Mouse (Mus musculus): Measurements from ENCODE around the gene Aplf. TPM values are rescaled to one million over a fixed set of nuclear protein-coding genes. Genes with fewer than 3 reads are reported as not detected.
"Not testable (repeated sequence)": the region's sequence is repeated elsewhere in the genome, so short reads cannot be mapped to it uniquely, and the experiment has no call there.

The Aplf gene
- polyA plus RNA-seq, 1 experiment from 2014 or later, result 13.0 TPM

GRCm38 (mm10) chr6:87663445-87663844 is 8.5 kb downstream of the Aplf start:
- Histone ChIP-seq H3K4me3 (no peak overlapping the region), H3K27me3 (no peaks in the 10 kb centered on the region), H3K4me2 (replicated peaks) (no peak overlapping the region), H3K36me3 (peaks cover 3% of the 10 kb centered on the region; the same call in 1 of the 2 replicates), H3K27ac (no peak overlapping the region), H3K9me3 (replicated peaks) (no peaks in the 10 kb centered on the region), H3K4me1 (0 out of 2 replicates have a peak, but pooled peaks cover 3% of the 10 kb centered on the region), H3K9ac (no peak overlapping the region)
- no peak for ATAC-seq (ENCODE audit: low FRiP score)
- 91% methylated on average over 9 of the region's 9 CpGs for WGBS

GRCm38 (mm10) chr6:87662197-87662596 is 9.8 kb downstream of the Aplf start:
- no peak for ATAC-seq (ENCODE audit: low FRiP score)
- Histone ChIP-seq H3K4me1 (no peaks in the 10 kb centered on the region), H3K27ac (no peak overlapping the region), H3K4me2 (replicated peaks) (no peak overlapping the region), H3K9me3 (replicated peaks) (no peaks in the 10 kb centered on the region), H3K36me3 (peaks cover 3% of the 10 kb centered on the region; the same call in 1 of the 2 replicates), H3K4me3 (no peak overlapping the region), H3K9ac (no peak overlapping the region), H3K27me3 (no peaks in the 10 kb centered on the region)
- WGBS, result 81% methylated on average over 6 of the region's 6 CpGs

- Histone ChIP-seq H3K4me3 (no peak overlapping the region), H3K27me3 (no peaks in the 10 kb centered on the region)
- no peak for ATAC-seq (ENCODE audit: low FRiP score)
Observed at GRCm38 (mm10) chr6:87661707-87662106, 10.3 kb downstream of the Aplf start.

GRCm38 (mm10) chr6:87658816-87659215 is 13.2 kb downstream of the Aplf start:
- Histone ChIP-seq H3K4me2 (replicated peaks) (no peak overlapping the region), H3K9ac (no peak overlapping the region), H3K9me3 (replicated peaks) (no peaks in the 10 kb centered on the region), H3K36me3 (no peaks in the 10 kb centered on the region), H3K27me3 (no peaks in the 10 kb centered on the region), H3K4me1 (no peaks in the 10 kb centered on the region), H3K4me3 (no peak overlapping the region), H3K27ac (no peak overlapping the region)
- WGBS, result 92% methylated on average over 4 of the region's 4 CpGs
- no peak for ATAC-seq (ENCODE audit: low FRiP score)

More at GRCm38 (mm10) chr6:87661707-87662106, 10.3 kb downstream of the Aplf start:
- 93% methylated on average over 2 of the region's 2 CpGs for WGBS
- Histone ChIP-seq H3K36me3 (peaks cover 3% of the 10 kb centered on the region; the same call in 1 of the 2 replicates), H3K4me2 (replicated peaks) (no peak overlapping the region), H3K9me3 (replicated peaks) (no peaks in the 10 kb centered on the region), H3K9ac (no peak overlapping the region), H3K27ac (no peak overlapping the region), H3K4me1 (no peaks in the 10 kb centered on the region)

- no peaks in the 10 kb centered on the region for H3K9me3 ChIP-seq (replicated peaks)
- H3K36me3 ChIP-seq, result peaks cover 6% of the 10 kb centered on the region; the same call in 1 of the 2 replicates
- no peak overlapping the region for H3K9ac ChIP-seq
- H3K4me3 ChIP-seq, result no peak overlapping the region
- H3K4me2 ChIP-seq (replicated peaks), result no peak overlapping the region
- H3K27me3 ChIP-seq, result no peaks in the 10 kb centered on the region
- H3K27ac ChIP-seq, result no peak overlapping the region
- WGBS, result 78% methylated on average over 8 of the region's 8 CpGs
- no peak for ATAC-seq (ENCODE audit: low FRiP score)
- no peaks in the 10 kb centered on the region for H3K4me1 ChIP-seq
Observed at GRCm38 (mm10) chr6:87653904-87654638, 17.9 kb downstream of the Aplf start.

- no peak overlapping the region for H3K9ac ChIP-seq
- peaks cover 6% of the 10 kb centered on the region; the same call in 1 of the 2 replicates for H3K36me3 ChIP-seq
- no peak overlapping the region for H3K4me2 ChIP-seq (replicated peaks)
- no peak for ATAC-seq (ENCODE audit: low FRiP score)
- no peaks in the 10 kb centered on the region for H3K4me1 ChIP-seq
- H3K27ac ChIP-seq, result no peak overlapping the region
- 86% methylated on average over 3 of the region's 3 CpGs for WGBS
- H3K9me3 ChIP-seq (replicated peaks), result no peaks in the 10 kb centered on the region
- H3K27me3 ChIP-seq, result no peaks in the 10 kb centered on the region
- H3K4me3 ChIP-seq, result no peak overlapping the region
Observed at GRCm38 (mm10) chr6:87653478-87653877, 18.5 kb downstream of the Aplf start.

- Histone ChIP-seq H3K4me2 (replicated peaks) (no peak overlapping the region), H3K36me3 (peaks cover 6% of the 10 kb centered on the region; the same call in 1 of the 2 replicates), H3K4me3 (no peak overlapping the region), H3K27me3 (no peaks in the 10 kb centered on the region), H3K9ac (no peak overlapping the region), H3K4me1 (no peaks in the 10 kb centered on the region), H3K27ac (no peak overlapping the region), H3K9me3 (replicated peaks) (no peaks in the 10 kb centered on the region)
- no peak for ATAC-seq (ENCODE audit: low FRiP score)
- WGBS, result 86% methylated on average over 9 of the region's 9 CpGs
Observed at GRCm38 (mm10) chr6:87652670-87653069, 19.3 kb downstream of the Aplf start.

- ATAC-seq (ENCODE audit: low FRiP score), result no peak
Observed at GRCm38 (mm10) chr6:87651787-87652186, 20.2 kb downstream of the Aplf start.

GRCm38 (mm10) chr6:87638134-87638660 is 33.8 kb downstream of the Aplf start:
- no peaks in the 10 kb centered on the region for H3K9me3 ChIP-seq (replicated peaks)
- H3K4me3 ChIP-seq, result no peak overlapping the region
- H3K4me1 ChIP-seq, result no peaks in the 10 kb centered on the region
- H3K36me3 ChIP-seq, result 0 out of 2 replicates have a peak, but pooled peaks cover 6% of the 10 kb centered on the region
- no peak overlapping the region for H3K27ac ChIP-seq
- no peak for ATAC-seq (ENCODE audit: low FRiP score)
- H3K9ac ChIP-seq, result no peak overlapping the region
- 0 out of 2 replicates have a peak, but pooled peaks cover 5% of the 10 kb centered on the region for H3K27me3 ChIP-seq
- H3K4me2 ChIP-seq (replicated peaks), result no peak overlapping the region
- WGBS, result 72% methylated on average over 11 of the region's 11 CpGs

More at GRCm38 (mm10) chr6:87651787-87652186, 20.2 kb downstream of the Aplf start:
- H3K27me3 ChIP-seq, result no peaks in the 10 kb centered on the region
- no peak overlapping the region for H3K9ac ChIP-seq
- 88% methylated on average over 5 of the region's 5 CpGs for WGBS
- no peaks in the 10 kb centered on the region for H3K9me3 ChIP-seq (replicated peaks)
- H3K4me3 ChIP-seq, result no peak overlapping the region
- no peak overlapping the region for H3K27ac ChIP-seq
- no peak overlapping the region for H3K4me2 ChIP-seq (replicated peaks)
- no peaks in the 10 kb centered on the region for H3K4me1 ChIP-seq
- H3K36me3 ChIP-seq, result peaks cover 6% of the 10 kb centered on the region; the same call in 1 of the 2 replicates

- Histone ChIP-seq H3K4me3 (no peak overlapping the region), H3K27ac (no peak overlapping the region), H3K36me3 (0 out of 2 replicates have a peak, but pooled peaks cover 5% of the 10 kb centered on the region), H3K4me1 (no peaks in the 10 kb centered on the region), H3K9me3 (replicated peaks) (0 out of 2 replicates have a peak, but pooled peaks cover 4% of the 10 kb centered on the region), H3K4me2 (replicated peaks) (no peak overlapping the region), H3K9ac (no peak overlapping the region), H3K27me3 (no peaks in the 10 kb centered on the region)
- 82% methylated on average over 4 of the region's 4 CpGs for WGBS
- no peak for ATAC-seq (ENCODE audit: low FRiP score)
Observed at GRCm38 (mm10) chr6:87632176-87632575, 39.8 kb downstream of the Aplf start.

- 74% methylated on average over 15 of the region's 15 CpGs for WGBS
- not testable (repeated sequence) for H3K4me2 ChIP-seq (replicated peaks); H3K27ac ChIP-seq; H3K4me3 ChIP-seq; H3K36me3 ChIP-seq; H3K9ac ChIP-seq; H3K9me3 ChIP-seq (replicated peaks); H3K4me1 ChIP-seq; H3K27me3 ChIP-seq; ATAC-seq (ENCODE audit: low FRiP score)
Observed at GRCm38 (mm10) chr6:87628936-87629335, 43.1 kb downstream of the Aplf start.

- 89% methylated on average over 3 of the region's 3 CpGs for WGBS
- H3K27ac ChIP-seq, result no peak overlapping the region
- H3K4me1 ChIP-seq, result peaks cover 3% of the 10 kb centered on the region; the same call in 1 of the 2 replicates
- no peaks in the 10 kb centered on the region for H3K9me3 ChIP-seq (replicated peaks)
- no peaks in the 10 kb centered on the region for H3K36me3 ChIP-seq
- no peak overlapping the region for H3K9ac ChIP-seq
- ATAC-seq (ENCODE audit: low FRiP score), result no peak
- no peak overlapping the region for H3K4me3 ChIP-seq
- H3K27me3 ChIP-seq, result no peaks in the 10 kb centered on the region
- H3K4me2 ChIP-seq (replicated peaks), result no peak overlapping the region
Observed at GRCm38 (mm10) chr6:87623151-87623550, 48.8 kb downstream of the Aplf start.
